Mouse (Mus musculus): Measurements from ENCODE around the gene Snrpa. TPM values are rescaled to one million over a fixed set of nuclear protein-coding genes. Genes with fewer than 3 reads are reported as not detected.

The Snrpa gene
- total RNA-seq (2023), result 10 to 100 TPM; 69.5 to 79.4 TPM

DNA sequence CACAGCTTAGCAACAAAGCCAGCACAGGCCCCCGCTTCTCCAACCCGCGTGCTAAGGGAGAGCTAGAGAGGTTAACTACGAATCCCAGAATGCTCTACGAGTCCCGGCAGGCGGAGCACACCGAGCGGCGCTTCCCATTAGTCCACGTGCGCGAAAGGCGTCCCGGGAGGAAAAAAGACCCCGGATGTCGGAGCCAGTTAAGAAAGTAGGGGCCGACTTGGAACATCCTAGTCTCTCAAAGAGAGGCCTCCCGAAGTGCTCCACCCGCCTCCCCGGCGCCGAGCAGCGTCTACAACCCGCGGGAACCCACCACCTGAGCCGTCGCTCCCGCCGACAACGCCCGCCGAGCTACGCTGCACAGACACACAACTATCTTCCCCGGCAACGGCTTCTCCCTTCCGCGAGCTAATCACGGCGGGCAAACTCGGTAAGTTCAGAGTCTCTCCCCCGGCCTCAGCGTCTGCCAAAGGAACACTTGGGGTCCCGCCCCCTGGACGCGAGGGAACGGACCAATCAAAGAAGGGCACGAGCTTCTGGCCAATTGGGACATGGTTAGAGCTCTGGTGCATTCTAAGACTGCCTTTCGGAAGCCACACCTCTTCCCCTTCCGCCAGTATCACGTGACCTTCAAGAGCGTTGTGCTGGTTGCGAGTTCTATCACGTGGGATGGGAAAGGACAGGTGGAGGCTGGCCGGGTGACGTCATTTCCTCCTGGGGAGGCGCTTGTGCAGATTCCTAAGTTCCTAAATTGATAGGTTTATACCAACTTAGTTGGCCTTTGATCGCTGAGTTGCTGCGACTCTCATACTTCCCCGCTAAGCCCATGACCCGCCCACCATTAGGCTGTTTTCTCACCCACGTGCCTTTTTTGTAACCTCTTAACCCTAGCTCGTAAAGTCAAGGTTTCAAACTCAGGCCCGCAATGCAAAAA lies at the start of gene Snrpa, which contains the start of gene BC024978:
TSS of gene Snrpa (minus strand) at position 591 of the 931 bp plus-strand sequence.
TSS of gene BC024978 (plus strand) at position 101 of the 931 bp plus-strand sequence.

DNA sequence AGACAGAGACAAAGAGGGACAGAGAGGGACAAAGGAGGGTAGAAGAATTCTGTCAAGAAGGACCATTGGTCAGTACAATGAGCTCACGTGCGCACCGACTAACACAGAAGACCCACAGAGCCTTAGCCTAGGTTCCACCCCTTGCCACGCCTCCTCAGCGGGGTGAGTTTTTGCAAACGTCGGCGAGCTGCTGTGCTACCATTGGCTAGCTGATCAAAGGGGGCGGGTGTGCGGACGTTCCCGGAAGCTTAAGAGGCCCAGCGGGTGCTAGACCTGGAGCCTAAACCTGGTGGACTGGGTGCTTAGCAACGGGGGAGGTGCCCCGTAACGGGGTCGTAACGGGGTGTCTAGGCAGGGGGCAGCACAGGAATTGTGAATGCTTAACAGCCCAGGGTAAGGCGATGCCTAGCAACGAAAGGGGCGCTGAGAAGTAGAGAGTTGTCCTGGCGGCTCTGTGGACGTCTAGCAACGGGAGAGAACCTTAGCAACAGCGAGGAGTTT lies 36.8 kb upstream of the Snrpa start, which contains the start of gene Coq8b:
TSS of gene Coq8b (plus strand) at position 243 of the 501 bp plus-strand sequence.

DNA sequence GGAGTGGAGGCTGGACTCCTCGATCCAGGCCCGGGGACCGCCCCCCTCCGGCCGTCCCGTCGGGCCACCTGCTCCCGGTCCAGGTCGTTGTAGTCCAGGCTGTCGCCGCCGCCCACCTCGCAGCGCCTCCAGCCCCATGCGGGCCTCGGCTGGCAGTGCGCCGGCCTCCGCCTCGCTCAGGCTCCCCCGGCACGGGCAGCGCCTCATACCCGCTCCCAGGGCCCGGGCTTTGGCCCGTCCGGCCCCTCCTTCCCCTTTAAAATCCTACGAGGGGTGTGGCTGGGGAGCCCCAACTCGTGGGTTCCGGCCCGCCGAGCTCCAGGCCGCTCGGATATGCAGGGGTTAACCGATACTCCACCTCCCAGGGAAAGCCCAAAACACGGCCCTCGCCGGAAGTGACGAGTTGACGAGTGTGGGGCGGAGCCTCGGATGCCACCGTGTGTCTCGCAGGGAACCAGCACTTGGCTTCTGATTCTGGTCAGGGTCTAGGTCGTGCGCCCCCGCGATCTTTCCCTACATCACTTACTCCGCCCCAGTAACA lies 32.3 kb upstream of the Snrpa start, which contains the start of gene Itpkc:
TSS of gene Itpkc (minus strand) at position 381 of the 541 bp plus-strand sequence.

DNA sequence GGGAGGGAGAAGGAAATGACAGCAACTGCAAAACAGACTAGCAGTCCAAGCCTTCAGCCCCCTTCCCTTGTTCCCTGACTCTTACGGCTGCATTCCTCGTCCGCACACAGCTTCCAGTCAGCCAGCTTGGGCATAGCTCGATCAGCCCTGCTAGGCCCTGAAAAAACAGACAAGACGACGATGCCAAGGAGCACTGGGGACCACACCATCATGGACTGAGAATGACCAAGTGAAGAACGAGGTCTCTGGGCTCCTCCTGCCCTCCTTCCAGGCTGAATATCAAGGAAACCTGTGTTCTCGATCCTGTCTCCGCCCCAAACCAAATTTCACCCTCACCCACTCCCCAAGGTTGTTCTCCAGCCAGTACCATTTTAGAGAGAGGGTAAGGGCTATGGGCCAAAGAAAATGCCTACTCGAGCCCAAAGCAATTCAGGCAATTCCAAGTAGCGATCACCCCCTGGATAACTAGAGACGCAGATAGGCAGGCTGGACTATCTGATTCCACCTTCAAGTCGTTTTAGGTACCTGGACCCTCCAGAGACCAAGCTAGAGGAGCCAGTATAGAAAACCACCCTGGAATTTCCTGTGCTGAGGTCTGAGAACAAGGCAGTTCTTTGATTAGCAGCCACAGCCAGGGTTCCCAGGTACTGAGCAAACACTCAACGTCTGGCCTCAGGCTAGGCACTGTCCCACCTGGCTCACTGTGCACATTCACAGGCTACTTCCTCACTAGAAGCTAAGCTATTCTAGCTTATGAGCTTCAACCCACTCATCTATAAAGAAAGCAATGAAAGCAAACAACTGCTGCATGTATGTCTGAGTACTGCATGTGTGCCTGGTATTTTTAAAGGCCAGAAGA lies 15.0 kb downstream of the Snrpa start, which contains the start of the genes Gm21983 and Mia:
TSS of gene Gm21983 (minus strand) at position 250 of the 859 bp plus-strand sequence.
TSS of gene Mia (minus strand) at position 321 of the 859 bp plus-strand sequence.

DNA sequence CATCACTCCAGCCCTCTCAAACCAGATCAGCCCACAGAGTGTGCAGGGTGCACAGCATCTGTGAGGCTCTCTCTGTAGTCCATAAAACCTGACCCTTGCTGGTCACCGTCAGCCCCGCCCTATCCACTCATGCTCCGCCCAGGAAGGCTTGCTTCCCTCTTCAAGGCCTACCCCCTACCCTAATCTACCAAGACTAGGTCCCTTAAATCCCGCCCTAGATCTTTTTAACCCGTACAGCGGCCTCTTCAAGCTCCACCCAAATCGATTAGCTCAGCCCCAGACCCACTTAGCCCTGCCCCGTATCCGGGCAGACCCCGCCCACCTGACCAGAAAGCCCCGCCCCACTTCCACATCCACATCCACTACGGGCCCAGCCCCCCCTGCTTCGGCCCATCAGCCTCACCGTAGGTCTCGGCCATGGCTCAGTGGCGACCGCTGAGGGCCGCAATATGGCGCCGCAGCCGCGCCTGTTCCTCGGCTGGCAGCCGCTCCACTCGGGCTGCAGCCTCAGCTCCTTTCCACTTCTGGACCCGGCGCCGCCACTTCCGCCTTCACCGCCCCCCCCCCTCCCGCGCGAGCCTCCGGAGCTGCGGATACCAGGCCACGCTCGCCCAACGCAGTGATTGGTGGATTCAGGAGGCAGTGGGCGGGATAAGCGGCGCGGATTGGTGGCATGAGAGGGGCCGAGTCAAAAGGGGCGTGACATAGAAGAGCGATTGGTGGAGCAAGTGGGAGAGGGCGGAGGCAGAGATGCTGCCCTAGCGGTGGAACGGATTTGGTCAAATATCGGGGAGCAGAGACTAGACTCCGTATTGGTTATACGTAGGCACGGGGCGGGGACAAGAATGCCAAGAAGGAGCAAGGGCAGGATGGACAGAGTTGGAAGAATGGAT lies 17.5 kb downstream of the Snrpa start, which contains the start of gene Rab4b:
TSS of gene Rab4b (minus strand) at position 573 of the 893 bp plus-strand sequence.

DNA sequence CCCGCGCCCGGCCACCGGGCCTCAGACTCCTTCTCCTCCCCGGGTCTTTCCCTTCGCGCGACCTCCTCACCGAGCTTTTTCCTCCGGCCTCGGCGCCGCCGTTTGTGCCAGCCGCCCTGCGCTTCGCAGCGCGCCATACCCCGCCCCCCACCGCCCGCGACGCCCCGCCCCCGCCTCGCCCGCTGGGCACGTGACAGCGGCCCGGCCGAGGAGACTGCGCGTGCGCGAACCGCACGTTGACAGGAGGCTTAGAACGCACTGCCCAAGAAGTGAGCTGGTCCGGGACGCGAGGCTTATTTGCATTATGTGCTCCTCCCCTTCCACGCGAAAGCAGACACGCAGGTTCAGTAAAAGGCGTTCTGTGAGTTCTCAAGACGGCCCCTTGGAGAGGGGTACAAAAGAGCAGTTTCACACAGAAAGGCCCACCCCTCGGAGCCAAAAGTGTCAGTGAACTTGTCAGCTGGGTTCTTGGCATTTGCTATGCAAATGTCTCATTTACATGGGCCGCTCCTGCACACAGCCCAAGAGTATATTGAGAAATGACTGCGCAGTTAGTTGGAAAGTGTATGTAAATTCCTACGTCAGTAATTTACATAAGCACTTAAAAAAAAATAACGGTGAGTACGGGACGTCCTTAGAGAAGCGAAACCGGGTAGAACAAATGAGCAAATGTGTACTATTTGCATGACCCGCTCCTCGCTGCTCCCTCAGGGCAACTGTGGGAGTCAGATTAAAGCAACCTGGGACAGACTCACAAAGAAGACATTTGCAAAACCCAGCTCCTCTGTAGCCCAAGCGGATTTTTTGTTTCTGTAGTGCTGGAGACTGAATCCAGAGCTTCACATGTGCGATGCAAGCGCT lies 29.2 kb downstream of the Snrpa start, which contains the start of gene Egln2:
TSS of gene Egln2 (minus strand) at position 189 of the 861 bp plus-strand sequence.

DNA sequence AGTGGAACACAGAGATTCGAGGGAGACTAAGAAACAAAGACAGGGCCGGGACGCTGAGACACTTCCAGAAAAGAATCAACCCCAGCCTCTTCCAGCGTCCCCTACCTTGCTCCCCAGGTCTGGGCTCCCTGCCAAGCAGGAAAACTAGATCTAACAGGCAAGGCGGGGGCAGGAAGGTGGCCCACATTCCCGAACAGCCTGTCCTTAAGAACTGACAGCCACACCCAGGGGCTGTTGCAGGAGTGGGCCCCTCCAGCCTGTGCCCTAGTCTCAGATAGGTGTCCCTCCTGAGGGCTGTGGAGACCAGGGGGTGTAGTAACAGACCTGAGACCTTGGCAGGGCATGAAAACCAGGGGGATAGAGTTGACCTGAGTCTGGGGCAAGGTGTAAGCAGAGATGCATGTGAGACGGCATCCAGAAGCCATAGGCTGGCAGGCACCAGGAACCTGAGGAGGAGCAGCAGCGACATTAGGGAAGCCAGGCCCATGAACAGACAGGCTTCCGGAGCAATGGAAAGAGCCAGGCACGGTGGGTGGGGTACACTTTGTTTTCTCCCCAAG lies 42.8 kb downstream of the Snrpa start, which contains the start of gene Cyp2t4:
TSS of gene Cyp2t4 (plus strand) at position 510 of the 560 bp plus-strand sequence.

Other genes with a start within 250 kb of the Snrpa start
- gene Cyp2a12, start 167.2 kb downstream of the Snrpa start, total RNA-seq (2023), result not detected
- not detected for gene Cyp2f2, start 76.4 kb downstream of the Snrpa start, total RNA-seq (2023)
- not detected for gene Cyp2t4, start 42.6 kb downstream of the Snrpa start, total RNA-seq (2023)
- gene Egln2, start 29.5 kb downstream of the Snrpa start, total RNA-seq (2023), result 10 to 100 TPM; 86.3 to 86.7 TPM
- gene Rab4b, start 17.4 kb downstream of the Snrpa start, total RNA-seq (2023), result 10 to 100 TPM; 91.2 to 94.2 TPM
- not detected for gene Gm21983, start 15.2 kb downstream of the Snrpa start, total RNA-seq (2023)
- gene Mia, start 15.1 kb downstream of the Snrpa start, total RNA-seq (2023), result under 1 TPM in 1 of 2 experiments, not detected in 1; 0.80 TPM
- gene BC024978, start 490 bp downstream of the Snrpa start, total RNA-seq (2023), result 10 to 100 TPM; 16.2 to 19.2 TPM
- gene Itpkc, start 32.4 kb upstream of the Snrpa start, total RNA-seq (2023), result 10 to 100 TPM; 14.9 TPM
- gene Coq8b, start 36.8 kb upstream of the Snrpa start, total RNA-seq (2023), result 10 to 100 TPM; 14.7 to 22.1 TPM
- 1 to 10 TPM; 2.2 to 3.0 TPM for gene Numbl, start 62.2 kb upstream of the Snrpa start, total RNA-seq (2023)
- under 1 TPM; 0.56 to 0.90 TPM for gene Ltbp4, start 141.4 kb upstream of the Snrpa start, total RNA-seq (2023)
- 10 to 100 TPM; 80.3 to 82.3 TPM for gene Shkbp1, start 159.7 kb upstream of the Snrpa start, total RNA-seq (2023)
- gene Gm20479, start 161.1 kb upstream of the Snrpa start, total RNA-seq (2023), result 1 to 10 TPM; 1.4 to 6.8 TPM